Mouse (Mus musculus) C2C12 (cell line): ENCODE data around the gene Lax1. TPM values are rescaled to one million over a fixed set of nuclear protein-coding genes. Genes with fewer than 3 reads are reported as not detected.
A peak's percentile ranks its signal among the peaks of the same experiment; 100 is the strongest.

Experiments used
- H3K27me3 ChIP-seq: one replicate; pipeline ENCODE4 v1.6.1; 2011; ENCODE audit not compliant: control insufficient read depth, insufficient read depth, insufficient read length
- H3K36me3 ChIP-seq: one replicate; pipeline ENCODE4 v1.6.1; 2011; ENCODE audit not compliant: control insufficient read depth, insufficient read depth
- H3K4me3 ChIP-seq: one replicate; pipeline ENCODE4 v1.5.1; 2011; ENCODE audit warnings: mild to moderate bottlenecking, control low read depth; ENCODE audit not compliant: poor library complexity, insufficient read depth, severe bottlenecking
- H3K79me2 ChIP-seq: one replicate; pipeline ENCODE4 v1.6.1; 2011; ENCODE audit not compliant: control insufficient read depth, insufficient read depth
- H3K79me3 ChIP-seq: one replicate; pipeline ENCODE4 v1.6.1; 2011; ENCODE audit warnings: low read depth, control low read depth
- H3ac ChIP-seq: one replicate; pipeline ENCODE3; 2011; ENCODE audit warnings: low read depth; ENCODE audit not compliant: control insufficient read depth, insufficient read length
- CEBPB ChIP-seq: IDR thresholded peaks from one replicate; pipeline ENCODE4 v1.6.1; 2011; ENCODE audit warnings: low read depth, mild to moderate bottlenecking, control low read depth, moderate library complexity
- CTCF ChIP-seq: IDR thresholded peaks from one replicate; pipeline ENCODE4 v1.5.1; 2011; ENCODE audit not compliant: control insufficient read depth, insufficient read depth, insufficient read length
- FOSL1 ChIP-seq: IDR thresholded peaks from one replicate; pipeline ENCODE4 v1.8.0; 2011; ENCODE audit warnings: mild to moderate bottlenecking, low read length; ENCODE audit not compliant: poor library complexity, insufficient read depth, severe bottlenecking
- MAX ChIP-seq: IDR thresholded peaks from one replicate; pipeline ENCODE4 v1.6.1; 2011; ENCODE audit warnings: mild to moderate bottlenecking, control low read depth
- MYOD1 ChIP-seq: IDR thresholded peaks from one replicate; pipeline ENCODE4 v1.6.1; 2011; ENCODE audit warnings: low read depth; ENCODE audit not compliant: control insufficient read depth, insufficient read length
- MYOG ChIP-seq: IDR thresholded peaks from one replicate; pipeline ENCODE4 v1.6.1; 2011; ENCODE audit not compliant: control insufficient read depth, insufficient read length; ENCODE audit errors: extremely low read depth
- USF1 ChIP-seq: IDR thresholded peaks from one replicate; pipeline ENCODE4 v1.6.1; 2011; ENCODE audit warnings: low read depth, mild to moderate bottlenecking, control low read depth, moderate library complexity
- long read RNA-seq, 2 experiments: library from polyadenylated mRNA; unstranded; transcript quantifications; one replicate each; pipeline ENCODE4 v2.0.0; 2019 to 2020
- polyA plus RNA-seq: library from polyadenylated mRNA; unstranded; fragments of >200 nt; fragmentation: generic; extraction: Trizol; gene quantifications from one replicate; pipeline ENCODE4 v1.2.1, GENCODE M21; 2012; ENCODE audit warnings: missing spikeins

Gene Lax1
- not detected for polyA plus RNA-seq
- long read RNA-seq, experiment 1: 0 reads
- long read RNA-seq, experiment 2: 0 reads

GRCm38 (mm10) chr1:133689897-133690296, at the start of gene Lax1:
Gene Lax1, minus strand, starts transcription at chr1:133690108.
- no peaks in the 10 kb centered on the region for H3K36me3 ChIP-seq
- H3K4me3 ChIP-seq: no peak within 1 kb of the TSS
- no peaks in the 10 kb centered on the region for H3K79me2 ChIP-seq
- no peaks in the 10 kb centered on the region for H3K79me3 ChIP-seq
- no peak within 1 kb of the TSS for H3ac ChIP-seq
- H3K27me3 ChIP-seq: no peaks in the 10 kb centered on the region
- no peak for TF ChIP-seq FOSL1
- TF ChIP-seq MAX: no peak
- no peak for TF ChIP-seq MYOD1
- TF ChIP-seq USF1: no peak
- no peak for TF ChIP-seq MYOG
- TF ChIP-seq CEBPB: no peak
- no peak for TF ChIP-seq CTCF

- Histone ChIP-seq H3K79me2 (no peaks in the 10 kb centered on the region), H3K36me3 (no peaks in the 10 kb centered on the region), H3K4me3 (no peak overlapping the region), H3K27me3 (no peaks in the 10 kb centered on the region), H3K79me3 (no peaks in the 10 kb centered on the region), H3ac (peak overlapping the region; percentile 15)
- TF ChIP-seq MYOD1 (peak; percentile 70), MYOG (no peak)
These were observed 46.8 kb upstream of the Lax1 start for GRCm38 (mm10) chr1:133736664-133737063.

GRCm38 (mm10) chr1:133735995-133736652, 46.2 kb upstream of the Lax1 start:
- Histone ChIP-seq H3K27me3 (no peaks in the 10 kb centered on the region), H3K79me3 (no peaks in the 10 kb centered on the region), H3ac (no peak overlapping the region), H3K79me2 (no peaks in the 10 kb centered on the region), H3K36me3 (no peaks in the 10 kb centered on the region), H3K4me3 (no peak overlapping the region)
- TF ChIP-seq MAX (no peak), CTCF (peak; percentile 90), FOSL1 (no peak)

DNA sequence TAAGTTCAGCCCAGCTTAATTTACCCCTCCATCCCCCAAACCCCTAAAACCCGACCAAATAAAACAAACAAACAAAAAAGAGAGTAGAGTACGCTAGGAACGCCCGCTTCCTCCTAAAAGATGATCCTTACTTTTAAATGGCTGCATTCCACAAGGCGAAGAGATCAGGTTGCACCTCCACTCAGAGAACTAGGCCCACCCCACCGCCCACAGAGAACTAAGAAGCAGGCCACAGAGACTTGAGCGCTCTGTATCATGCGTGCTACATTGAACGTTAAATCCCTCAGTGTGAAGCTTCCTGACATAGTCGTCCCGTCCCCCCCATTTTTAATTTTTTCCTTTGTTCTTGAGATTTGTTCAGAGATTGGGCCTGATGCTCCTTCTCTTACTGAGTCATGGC, 42.9 kb upstream of the Lax1 start:
- Histone ChIP-seq H3K4me3 (no peak overlapping the region), H3ac (no peak overlapping the region), H3K36me3 (no peaks in the 10 kb centered on the region), H3K79me2 (no peaks in the 10 kb centered on the region), H3K79me3 (no peaks in the 10 kb centered on the region), H3K27me3 (no peaks in the 10 kb centered on the region)
- TF ChIP-seq MYOD1: no peak

GRCm38 (mm10) chr1:133728339-133728738, 38.4 kb upstream of the Lax1 start:
- H3K36me3 ChIP-seq: no peaks in the 10 kb centered on the region
- H3K79me2 ChIP-seq: no peaks in the 10 kb centered on the region
- no peak for TF ChIP-seq CEBPB
- no peak for TF ChIP-seq FOSL1
- no peak for TF ChIP-seq MAX
- TF ChIP-seq MYOD1: no peak
- TF ChIP-seq CTCF: no peak
- TF ChIP-seq USF1: no peak
- no peak for TF ChIP-seq MYOG
- H3ac ChIP-seq: no peak overlapping the region
- no peaks in the 10 kb centered on the region for H3K27me3 ChIP-seq
- no peak overlapping the region for H3K4me3 ChIP-seq
- no peaks in the 10 kb centered on the region for H3K79me3 ChIP-seq

DNA sequence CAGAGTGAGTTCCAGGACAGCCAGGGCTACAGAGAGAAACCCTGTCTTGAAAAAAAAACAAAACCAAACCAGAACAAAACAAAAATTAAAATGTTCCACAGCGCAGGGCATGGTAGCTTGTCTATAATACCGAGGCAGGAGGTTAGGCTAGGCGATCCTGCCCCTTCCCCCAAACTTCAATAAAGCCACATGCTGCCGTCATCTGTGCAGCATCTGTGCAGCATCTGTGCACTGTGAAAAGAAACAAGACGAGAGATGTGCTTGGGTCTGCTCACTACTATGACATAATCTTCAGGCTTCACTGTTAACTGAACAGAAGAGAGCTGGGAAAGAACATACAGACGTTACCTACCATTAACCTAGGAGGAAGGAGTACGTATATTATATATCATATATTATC, 30.4 kb upstream of the Lax1 start:
- no peaks in the 10 kb centered on the region for H3K79me2 ChIP-seq
- H3K36me3 ChIP-seq: no peaks in the 10 kb centered on the region

More for the DNA sequence above, 30.4 kb upstream of the Lax1 start:
- Histone ChIP-seq H3ac (no peak overlapping the region), H3K79me3 (no peaks in the 10 kb centered on the region), H3K27me3 (no peaks in the 10 kb centered on the region), H3K4me3 (no peak overlapping the region)
- TF ChIP-seq MYOG (no peak), FOSL1 (no peak), CTCF (no peak)
